Mouse (Mus musculus): ENCODE results near the gene Gm5538. TPM values are rescaled to one million over a fixed set of nuclear protein-coding genes. Genes with fewer than 3 reads are reported as not detected.

The Gm5538 gene
- polyA plus RNA-seq (2015; fragmentation: Nextera tagmentation; extraction: Ambion mirVana): not detected in 2 replicates

- Histone ChIP-seq H3K4me1 (replicated peaks) (no peaks in the 10 kb centered on the region), H3K9ac (no peak within 1 kb of the TSS), H3K4me2 (replicated peaks) (no peak within 1 kb of the TSS), H3K36me3 (no peaks in the 10 kb centered on the region), H3K4me3 (replicated peaks) (no peak within 1 kb of the TSS), H3K27ac (no peak within 1 kb of the TSS), H3K27me3 (replicated peaks) (no peaks in the 10 kb centered on the region), H3K9me3 (no peaks in the 10 kb centered on the region)
- no peak for ATAC-seq
- 92% methylated on average over 2 of the region's 2 CpGs for WGBS
These were observed at the start of gene Gm5538 for GRCm38 (mm10) chr3:59729490-59729889. TSS of gene Gm5538 (plus strand) at chr3:59729790.

DNA sequence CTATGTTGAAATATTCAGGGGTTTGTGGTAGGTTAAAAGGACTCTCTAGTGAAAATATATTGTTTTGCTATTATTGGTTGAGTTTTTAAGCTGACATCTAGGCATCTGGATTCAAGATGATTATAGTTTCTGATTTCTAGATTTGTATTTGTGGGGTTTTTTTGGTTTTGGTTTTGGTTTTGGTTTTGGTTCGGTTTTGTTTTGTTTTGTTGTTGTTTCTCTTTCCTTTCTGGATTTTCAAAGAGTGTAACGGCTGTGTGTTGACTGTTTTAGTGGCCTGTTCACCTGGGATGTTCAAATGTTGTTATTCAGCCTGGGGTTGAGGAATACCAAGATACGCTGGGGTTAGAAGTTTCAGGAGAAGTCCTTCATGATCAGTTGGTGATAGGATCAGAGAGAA, 32.2 kb upstream of the Gm5538 start:
- no peak overlapping the region for H3K4me3 ChIP-seq (replicated peaks)
- no peaks in the 10 kb centered on the region for H3K27me3 ChIP-seq (replicated peaks)
- H3K9me3 ChIP-seq: no peaks in the 10 kb centered on the region
- WGBS: 83% methylated on average over 3 of the region's 3 CpGs
- H3K36me3 ChIP-seq: no peaks in the 10 kb centered on the region
- ATAC-seq: no peak
- H3K4me2 ChIP-seq (replicated peaks): no peak overlapping the region
- H3K9ac ChIP-seq: no peak overlapping the region
- H3K4me1 ChIP-seq (replicated peaks): no peaks in the 10 kb centered on the region
- H3K27ac ChIP-seq: no peak overlapping the region

- Histone ChIP-seq H3K4me2 (replicated peaks) (no peak overlapping the region), H3K4me1 (replicated peaks) (no peaks in the 10 kb centered on the region), H3K36me3 (no peaks in the 10 kb centered on the region), H3K4me3 (replicated peaks) (no peak overlapping the region), H3K9ac (no peak overlapping the region), H3K27ac (no peak overlapping the region), H3K9me3 (no peaks in the 10 kb centered on the region), H3K27me3 (replicated peaks) (no peaks in the 10 kb centered on the region)
- WGBS: 95% methylated on average over 1 of the region's 1 CpGs
- ATAC-seq: no peak
These were observed 26.9 kb upstream of the Gm5538 start for GRCm38 (mm10) chr3:59702614-59703110.

DNA sequence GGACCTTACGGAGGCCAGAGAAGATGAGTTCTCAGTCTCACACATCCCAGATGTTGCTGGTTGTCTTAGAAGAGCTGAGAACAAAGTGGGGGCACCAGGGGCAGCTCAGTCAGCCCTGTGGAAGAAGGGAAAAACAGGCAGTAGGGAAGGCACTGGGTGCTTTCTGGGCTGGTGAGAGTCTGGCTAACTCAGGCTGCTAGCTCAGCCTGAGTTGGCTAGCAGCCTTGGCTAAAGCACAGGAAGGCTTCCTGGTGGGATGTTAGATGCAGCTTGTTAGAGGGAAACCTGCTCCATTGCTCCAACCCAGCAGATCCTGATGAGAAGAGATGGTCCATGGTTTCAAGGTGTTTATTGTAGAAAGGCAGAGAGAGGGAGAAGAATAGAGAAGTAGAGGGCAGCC, 10.3 kb downstream of the Gm5538 start:
- Histone ChIP-seq H3K4me1 (replicated peaks) (no peaks in the 10 kb centered on the region), H3K9me3 (no peaks in the 10 kb centered on the region), H3K9ac (no peak overlapping the region), H3K27ac (no peak overlapping the region), H3K27me3 (replicated peaks) (no peaks in the 10 kb centered on the region), H3K36me3 (no peaks in the 10 kb centered on the region), H3K4me2 (replicated peaks) (no peak overlapping the region), H3K4me3 (replicated peaks) (no peak overlapping the region)
- 80% methylated on average over 1 of the region's 1 CpGs for WGBS
- ATAC-seq: no peak

DNA sequence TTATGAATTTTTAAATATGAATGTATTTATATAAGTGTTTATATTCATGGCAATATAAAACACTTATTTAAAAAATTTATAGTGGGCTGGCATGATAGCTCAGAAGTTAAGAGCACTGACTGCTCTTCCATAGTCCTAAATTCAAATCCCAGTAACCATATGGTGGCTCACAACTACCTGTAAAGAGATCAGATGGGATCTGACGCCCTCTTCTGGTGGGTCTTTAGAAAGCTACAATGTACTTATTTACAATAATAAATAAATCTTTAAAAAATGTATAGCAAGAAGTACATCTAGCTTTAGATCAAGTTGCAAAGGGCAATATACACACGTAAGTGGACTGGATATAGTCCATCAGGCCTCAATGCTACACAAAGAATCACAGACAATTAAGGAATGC, 14.6 kb downstream of the Gm5538 start:
- Histone ChIP-seq H3K27ac (no peak overlapping the region), H3K9ac (no peak overlapping the region), H3K36me3 (no peaks in the 10 kb centered on the region), H3K27me3 (replicated peaks) (no peaks in the 10 kb centered on the region), H3K4me2 (replicated peaks) (no peak overlapping the region), H3K4me1 (replicated peaks) (no peaks in the 10 kb centered on the region), H3K9me3 (no peaks in the 10 kb centered on the region), H3K4me3 (replicated peaks) (no peak overlapping the region)
- 20% methylated on average over 2 of the region's 2 CpGs for WGBS
- ATAC-seq: no peak

Other genes with a start within 250 kb of the Gm5538 start
- not detected in 2 replicates for gene Gm8298, start 131.3 kb downstream of the Gm5538 start, polyA plus RNA-seq (2015; fragmentation: Nextera tagmentation; extraction: Ambion mirVana)
- not detected in 2 replicates for gene C130079G13Rik, start 195.4 kb downstream of the Gm5538 start, polyA plus RNA-seq (2015; fragmentation: Nextera tagmentation; extraction: Ambion mirVana)